Mouse (Mus musculus) forebrain, embryonic 14.5 days (tissue): ENCODE results near the gene Sox5. TPM values are rescaled to one million over a fixed set of nuclear protein-coding genes. Genes with fewer than 3 reads are reported as not detected.

ENCODE experiments used
- ATAC-seq: fragments of 200-750 bp; cut with Nextera tagmentation; 2 replicates; pipeline ENCODE4 v1.8.0; 2017; ENCODE audit warnings: mild to moderate bottlenecking, moderate library complexity
- DNase-seq: peaks from one replicate; pipeline ENCODE4 v3.0.0-alpha.2; 2015; ENCODE audit warnings: low spot score
- H3K27ac ChIP-seq: fragments of 300-500 bp; sonication (generic); 2 replicates; pipeline ENCODE4 v1.5.1; 2014; ENCODE audit warnings: low read depth, mild to moderate bottlenecking, control low read depth, low read length, moderate library complexity
- H3K27me3 ChIP-seq: fragments of 300-500 bp; sonication (generic); replicated peaks from 2 replicates; pipeline ENCODE4 v1.6.1; 2014; ENCODE audit warnings: low read length, control low read depth, mixed read lengths; ENCODE audit not compliant: control insufficient read depth, insufficient read depth
- H3K36me3 ChIP-seq: fragments of 300-500 bp; sonication (generic); 2 replicates; pipeline ENCODE4 v1.6.1; 2014; ENCODE audit warnings: low read length, control low read depth; ENCODE audit not compliant: control insufficient read depth, insufficient read depth
- H3K4me1 ChIP-seq: fragments of 300-500 bp; sonication (generic); 2 replicates; pipeline ENCODE4 v1.6.1; 2014; ENCODE audit warnings: antibody characterized with exemption, low read length, control low read depth; ENCODE audit not compliant: control insufficient read depth, insufficient read depth
- H3K4me2 ChIP-seq: fragments of 300-500 bp; sonication (generic); 2 replicates; pipeline ENCODE4 v1.6.1; 2014; ENCODE audit warnings: mild to moderate bottlenecking, control low read depth, low read length
- H3K4me3 ChIP-seq: fragments of 300-500 bp; sonication (generic); 2 replicates; pipeline ENCODE4 v1.5.1; 2014; ENCODE audit warnings: low read depth, low read length, control low read depth
- H3K9ac ChIP-seq: fragments of 300-500 bp; sonication (generic); 2 replicates; pipeline ENCODE4 v1.6.1; 2014; ENCODE audit warnings: mild to moderate bottlenecking, low read length, control low read depth, moderate library complexity
- H3K9me3 ChIP-seq: fragments of 300-500 bp; sonication (generic); replicated peaks from 2 replicates; pipeline ENCODE4 v1.6.1; 2016; ENCODE audit warnings: low read length, control low read depth, mixed read lengths; ENCODE audit not compliant: control insufficient read depth
- WGBS: fragments of 180-500 bp; shearing (Covaris S2); extraction: QIAGEN DNeasy Blood & Tissue Kit; methylation state at CpG from one replicate; pipeline ENCODE4 v1.1.7; 2014; 5-methylcytosine and 5-hydroxymethylcytosine counted together
- polyA plus RNA-seq: library from polyadenylated mRNA; unstranded; fragments of >200 nt; fragmentation: Nextera tagmentation; extraction: Ambion mirVana; gene quantifications from 2 replicates; pipeline ENCODE4 v1.2.1, GENCODE M21; 2014

Sox5 gene
- polyA plus RNA-seq, 1 experiment from 2014 or later: 115 TPM

- H3K27ac ChIP-seq: 0 out of 2 replicates have a peak overlapping the region, but pooled peaks have one; percentile 30
- ATAC-seq: peak; percentile 72
- 69% methylated on average over 14 of the region's 14 CpGs for WGBS
Measured at GRCm38 (mm10) chr6:144472089-144472900, 309.5 kb downstream of the Sox5 start.

GRCm38 (mm10) chr6:144466711-144467110 is 315.1 kb downstream of the Sox5 start:
- ATAC-seq: no peak
- H3K4me3 ChIP-seq: no peak overlapping the region
- no peak for DNase-seq
- no peaks in the 10 kb centered on the region for H3K9me3 ChIP-seq
- no peak overlapping the region for H3K9ac ChIP-seq
- H3K4me1 ChIP-seq: no peaks in the 10 kb centered on the region
- H3K4me2 ChIP-seq: no peak overlapping the region
- no peaks in the 10 kb centered on the region for H3K36me3 ChIP-seq
- no peaks in the 10 kb centered on the region for H3K27me3 ChIP-seq
- 84% methylated on average over 15 of the region's 15 CpGs for WGBS
- no peak overlapping the region for H3K27ac ChIP-seq

More at GRCm38 (mm10) chr6:144472089-144472900, 309.5 kb downstream of the Sox5 start:
- no peaks in the 10 kb centered on the region for H3K27me3 ChIP-seq
- H3K4me1 ChIP-seq: peaks cover 4% of the 10 kb centered on the region; the same call in 1 of the 2 replicates
- no peak overlapping the region for H3K4me2 ChIP-seq
- H3K4me3 ChIP-seq: no peak overlapping the region
- no peak overlapping the region for H3K9ac ChIP-seq
- no peaks in the 10 kb centered on the region for H3K36me3 ChIP-seq
- H3K9me3 ChIP-seq: no peaks in the 10 kb centered on the region
- peak; percentile 66 for DNase-seq

- DNase-seq (no peak), ATAC-seq (no peak)
- Histone ChIP-seq H3K9ac (no peak overlapping the region), H3K27ac (no peak overlapping the region), H3K4me1 (no peaks in the 10 kb centered on the region), H3K4me3 (no peak overlapping the region), H3K27me3 (no peaks in the 10 kb centered on the region), H3K9me3 (no peaks in the 10 kb centered on the region), H3K4me2 (no peak overlapping the region), H3K36me3 (no peaks in the 10 kb centered on the region)
- 62% methylated on average over 6 of the region's 6 CpGs for WGBS
Measured at GRCm38 (mm10) chr6:144463691-144464090, 318.1 kb downstream of the Sox5 start.

- DNase-seq (no peak), ATAC-seq (no peak)
- Histone ChIP-seq H3K27ac (no peak overlapping the region), H3K4me2 (no peak overlapping the region), H3K9ac (no peak overlapping the region), H3K36me3 (no peaks in the 10 kb centered on the region), H3K4me1 (no peaks in the 10 kb centered on the region), H3K9me3 (no peaks in the 10 kb centered on the region), H3K27me3 (no peaks in the 10 kb centered on the region), H3K4me3 (no peak overlapping the region)
- 81% methylated on average over 5 of the region's 5 CpGs for WGBS
Measured at GRCm38 (mm10) chr6:144463274-144463673, 318.5 kb downstream of the Sox5 start.

GRCm38 (mm10) chr6:144459486-144459885 is 322.3 kb downstream of the Sox5 start:
- ATAC-seq (no peak), DNase-seq (no peak)
- H3K9ac ChIP-seq: no peak overlapping the region
- no peaks in the 10 kb centered on the region for H3K9me3 ChIP-seq
- H3K27ac ChIP-seq: no peak overlapping the region
- WGBS: 91% methylated on average over 8 of the region's 8 CpGs
- no peak overlapping the region for H3K4me3 ChIP-seq
- H3K4me2 ChIP-seq: no peak overlapping the region
- no peaks in the 10 kb centered on the region for H3K36me3 ChIP-seq
- H3K27me3 ChIP-seq: no peaks in the 10 kb centered on the region
- peaks cover 5% of the 10 kb centered on the region for H3K4me1 ChIP-seq

- no peak overlapping the region for H3K4me3 ChIP-seq
- no peaks in the 10 kb centered on the region for H3K27me3 ChIP-seq
- no peak overlapping the region for H3K9ac ChIP-seq
- no peaks in the 10 kb centered on the region for H3K9me3 ChIP-seq
- WGBS: 92% methylated on average over 9 of the region's 9 CpGs
- H3K27ac ChIP-seq: no peak overlapping the region
- no peaks in the 10 kb centered on the region for H3K36me3 ChIP-seq
- no peak for DNase-seq
- H3K4me1 ChIP-seq: peaks cover 19% of the 10 kb centered on the region
- ATAC-seq: no peak
- no peak overlapping the region for H3K4me2 ChIP-seq
Measured at GRCm38 (mm10) chr6:144457500-144457899, 324.3 kb downstream of the Sox5 start.

- Histone ChIP-seq H3K27ac (no peak overlapping the region), H3K9ac (no peak overlapping the region), H3K4me1 (peaks cover 19% of the 10 kb centered on the region), H3K36me3 (no peaks in the 10 kb centered on the region), H3K4me3 (no peak overlapping the region), H3K4me2 (no peak overlapping the region), H3K27me3 (no peaks in the 10 kb centered on the region), H3K9me3 (no peaks in the 10 kb centered on the region)
- DNase-seq (peak; percentile 68), ATAC-seq (peak; percentile 43; the same call in 1 of the 2 replicates)
- 11% methylated on average over 11 of the region's 11 CpGs for WGBS
Measured at GRCm38 (mm10) chr6:144454291-144455276, 327.2 kb downstream of the Sox5 start.

- Histone ChIP-seq H3K9ac (no peak overlapping the region), H3K4me2 (no peak overlapping the region), H3K36me3 (no peaks in the 10 kb centered on the region), H3K27me3 (no peaks in the 10 kb centered on the region), H3K4me3 (no peak overlapping the region), H3K9me3 (no peaks in the 10 kb centered on the region), H3K4me1 (peaks cover 19% of the 10 kb centered on the region), H3K27ac (peak overlapping the region; percentile 22; the same call in 1 of the 2 replicates)
- DNase-seq (no peak), ATAC-seq (no peak)
- WGBS: 10% methylated on average over 7 of the region's 7 CpGs
Measured at GRCm38 (mm10) chr6:144453605-144454004, 328.2 kb downstream of the Sox5 start.
